Mouse (Mus musculus) kidney, embryonic 16.5 days (tissue): ENCODE results near the gene Gm12258. TPM values are rescaled to one million over a fixed set of nuclear protein-coding genes. Genes with fewer than 3 reads are reported as not detected.
"Not testable (repeated sequence)": the region's sequence is repeated elsewhere in the genome, so short reads cannot be mapped to it uniquely, and the experiment has no call there.

ENCODE experiments used
- ATAC-seq: fragments of 200-750 bp; cut with Nextera tagmentation; 2 replicates; pipeline ENCODE4 v1.8.0; 2017; ENCODE audit warnings: moderate TSS enrichment; ENCODE audit not compliant: low FRiP score, low TSS enrichment
- H3K27ac ChIP-seq: fragments of 300-500 bp; sonication (generic); 2 replicates; pipeline ENCODE4 v1.5.1; 2014; ENCODE audit warnings: low read length
- H3K27me3 ChIP-seq: fragments of 300-500 bp; sonication (generic); 2 replicates; pipeline ENCODE4 v1.6.1; 2014; ENCODE audit warnings: low read length, control low read depth, mixed read lengths; ENCODE audit not compliant: insufficient read depth
- H3K36me3 ChIP-seq: fragments of 300-500 bp; sonication (generic); 2 replicates; pipeline ENCODE4 v1.6.1; 2014; ENCODE audit warnings: low read length, control low read depth, mixed read lengths; ENCODE audit not compliant: insufficient read depth
- H3K4me1 ChIP-seq: fragments of 300-500 bp; sonication (generic); 2 replicates; pipeline ENCODE4 v1.6.1; 2014; ENCODE audit warnings: low read length, control low read depth, mixed read lengths; ENCODE audit not compliant: insufficient read depth
- H3K4me2 ChIP-seq: fragments of 300-500 bp; sonication (generic); replicated peaks from 2 replicates; pipeline ENCODE4 v1.6.1; 2014; ENCODE audit warnings: low read depth, low read length
- H3K4me3 ChIP-seq: fragments of 300-500 bp; sonication (generic); 2 replicates; pipeline ENCODE4 v1.5.1; 2014; ENCODE audit warnings: mild to moderate bottlenecking, low read length
- H3K9ac ChIP-seq: fragments of 300-500 bp; sonication (generic); replicated peaks from 2 replicates; pipeline ENCODE4 v1.6.1; 2014; ENCODE audit warnings: low read length
- H3K9me3 ChIP-seq: fragments of 300-500 bp; sonication (generic); 2 replicates; pipeline ENCODE4 v1.6.1; 2016; ENCODE audit warnings: low read length, control low read depth
- WGBS: fragments of 180-500 bp; shearing (Covaris S2); extraction: QIAGEN DNeasy Blood & Tissue Kit; methylation state at CpG from one replicate; pipeline ENCODE4 v1.1.7; 2014; 5-methylcytosine and 5-hydroxymethylcytosine counted together
- polyA plus RNA-seq: library from polyadenylated mRNA; unstranded; fragments of >200 nt; fragmentation: Nextera tagmentation; extraction: Ambion mirVana; gene quantifications from 2 replicates; pipeline ENCODE4 v1.2.1, GENCODE M21; 2015

Gm12258 gene
- 10.2 and 10.6 TPM in 2 replicates for polyA plus RNA-seq

GRCm38 (mm10) chr11:58846919-58847461, at the start of gene Gm12258:
Gm12258 (plus strand) TSS chr11:58847158.
- Histone ChIP-seq H3K9ac (peak within 1 kb of the TSS; percentile 91), H3K27me3 (no peaks in the 10 kb centered on the region), H3K36me3 (peaks cover 12% of the 10 kb centered on the region), H3K4me2 (peak within 1 kb of the TSS; percentile 83), H3K9me3 (no peaks in the 10 kb centered on the region), H3K27ac (no peak within 1 kb of the TSS; the same call in 1 of the 2 replicates), H3K4me1 (peaks cover 8% of the 10 kb centered on the region), H3K4me3 (peak within 1 kb of the TSS; percentile 86)
- ATAC-seq: peak; percentile 100
- WGBS: under 1% methylated on average over 24 of the region's 24 CpGs

DNA sequence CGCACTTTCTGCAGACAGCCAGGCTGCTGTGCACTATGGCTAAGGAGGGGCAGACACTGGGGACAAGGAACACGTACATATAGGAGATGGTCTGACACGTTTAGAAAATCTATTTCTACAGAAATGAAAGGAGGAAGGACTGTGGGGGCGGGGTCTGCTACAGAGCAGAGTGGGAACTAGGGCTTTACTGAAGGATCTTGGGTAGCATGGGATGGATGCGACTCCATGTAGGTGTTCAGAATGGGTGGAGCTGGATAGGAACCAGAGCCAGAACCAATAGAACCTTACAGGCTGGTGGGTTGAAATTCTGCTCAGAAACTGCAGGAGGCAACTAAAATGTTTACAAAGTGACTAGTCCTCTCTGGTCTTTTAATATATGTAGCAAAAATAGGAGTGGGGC, 47.2 kb upstream of the Gm12258 start:
- no peak for ATAC-seq
- Histone ChIP-seq H3K27me3 (no peaks in the 10 kb centered on the region), H3K9ac (no peak overlapping the region), H3K4me1 (peaks cover 8% of the 10 kb centered on the region; the same call in 1 of the 2 replicates), H3K27ac (no peak overlapping the region), H3K4me2 (no peak overlapping the region), H3K9me3 (no peaks in the 10 kb centered on the region), H3K36me3 (no peaks in the 10 kb centered on the region), H3K4me3 (no peak overlapping the region)
- WGBS: 76% methylated on average over 5 of the region's 5 CpGs

DNA sequence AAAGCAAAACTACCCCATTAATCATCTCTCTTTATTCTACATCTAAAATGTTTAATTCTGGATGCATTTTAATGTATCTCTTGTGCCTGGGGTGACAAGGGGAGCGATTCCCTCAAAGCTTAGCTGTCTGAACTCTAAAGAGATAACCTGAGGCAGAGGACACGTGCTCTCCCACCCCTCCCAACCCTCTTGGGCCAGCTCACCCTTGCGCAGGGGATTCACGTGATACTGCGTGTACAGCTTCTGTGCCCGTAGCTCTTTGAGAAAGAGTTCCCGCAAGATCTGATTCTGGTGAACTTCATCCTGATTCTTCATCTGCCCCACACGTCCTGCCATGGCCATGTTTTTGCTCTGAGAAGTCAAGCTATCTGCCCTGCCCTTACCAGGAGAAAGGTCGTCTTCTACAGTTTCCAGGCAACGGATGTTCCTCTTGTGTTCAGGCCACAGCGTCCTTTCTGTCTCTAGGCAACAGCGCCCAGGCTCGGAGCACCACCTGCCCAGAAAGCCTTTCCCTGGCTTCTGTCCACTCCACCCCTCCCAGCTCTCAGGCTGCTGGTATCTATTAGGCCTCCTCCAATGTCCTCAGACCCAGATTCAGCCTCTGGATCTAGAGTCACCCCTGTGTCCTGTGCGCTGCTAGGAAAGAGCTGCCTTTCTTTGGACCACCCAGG, 45.3 kb upstream of the Gm12258 start, which contains the start of gene Fam183b:
Gene Fam183b, minus strand, starts transcription at position 403 of the 671 bp plus-strand sequence.
- no peaks in the 10 kb centered on the region for H3K36me3 ChIP-seq
- no peak within 1 kb of the TSS for H3K27ac ChIP-seq
- no peak within 1 kb of the TSS for H3K9ac ChIP-seq
- no peaks in the 10 kb centered on the region for H3K27me3 ChIP-seq
- H3K9me3 ChIP-seq: no peaks in the 10 kb centered on the region
- H3K4me1 ChIP-seq: peaks cover 8% of the 10 kb centered on the region; the same call in 1 of the 2 replicates
- H3K4me2 ChIP-seq: no peak within 1 kb of the TSS
- peak; percentile 49; the same call in 1 of the 2 replicates for ATAC-seq
- no peak within 1 kb of the TSS for H3K4me3 ChIP-seq
- WGBS: 37% methylated on average over 14 of the region's 14 CpGs

DNA sequence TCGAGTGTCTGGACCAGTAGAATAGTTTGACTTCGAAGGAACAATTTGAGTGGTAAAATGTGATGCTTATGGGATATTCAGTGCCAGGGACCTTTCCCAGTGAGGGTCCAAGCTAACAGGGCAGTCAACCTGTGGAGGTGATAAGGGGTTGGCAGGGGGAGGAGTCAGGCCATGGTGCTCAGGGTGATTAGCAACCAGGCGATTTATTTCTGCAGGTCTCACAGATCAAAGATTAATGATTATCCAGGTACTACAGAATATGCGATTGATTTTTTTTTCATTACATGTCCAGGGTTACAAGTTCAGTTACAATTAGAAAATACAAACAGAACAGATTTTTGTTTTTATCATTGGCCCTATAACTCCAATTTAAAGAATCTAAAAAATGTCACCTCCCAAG, 43.1 kb upstream of the Gm12258 start:
- ATAC-seq: no peak
- Histone ChIP-seq H3K4me3 (no peak overlapping the region), H3K27me3 (no peaks in the 10 kb centered on the region), H3K4me2 (no peak overlapping the region), H3K27ac (no peak overlapping the region), H3K4me1 (peaks cover 8% of the 10 kb centered on the region; the same call in 1 of the 2 replicates), H3K9me3 (no peaks in the 10 kb centered on the region), H3K36me3 (no peaks in the 10 kb centered on the region), H3K9ac (no peak overlapping the region)
- 55% methylated on average over 4 of the region's 4 CpGs for WGBS

DNA sequence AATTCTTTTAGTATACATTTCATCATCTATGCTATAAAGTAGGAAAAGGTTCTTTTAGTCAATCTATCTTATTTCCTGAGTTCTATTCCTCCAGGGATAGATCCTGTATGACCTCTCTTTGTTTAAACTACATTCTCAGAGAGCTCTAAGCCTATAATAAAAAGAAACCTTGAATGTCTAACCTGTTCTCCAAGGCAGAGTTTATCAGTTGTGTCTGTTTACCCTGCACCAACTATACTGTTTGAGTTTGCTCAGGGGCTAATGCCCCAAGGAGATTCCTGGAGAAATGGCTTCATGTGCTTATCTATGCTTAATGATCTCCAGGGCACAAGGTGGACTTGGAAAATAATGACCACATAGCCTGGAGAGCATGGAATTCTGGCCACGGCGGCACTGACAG, 42.6 kb upstream of the Gm12258 start:
- H3K9me3 ChIP-seq: no peaks in the 10 kb centered on the region
- H3K27me3 ChIP-seq: no peaks in the 10 kb centered on the region
- H3K36me3 ChIP-seq: no peaks in the 10 kb centered on the region
- H3K9ac ChIP-seq: no peak overlapping the region
- 62% methylated on average over 2 of the region's 2 CpGs for WGBS
- H3K4me1 ChIP-seq: peaks cover 8% of the 10 kb centered on the region; the same call in 1 of the 2 replicates
- H3K4me2 ChIP-seq: no peak overlapping the region
- H3K27ac ChIP-seq: no peak overlapping the region
- H3K4me3 ChIP-seq: no peak overlapping the region
- ATAC-seq: no peak

GRCm38 (mm10) chr11:58812001-58812400, 35.0 kb upstream of the Gm12258 start:
- ATAC-seq: no peak
- Histone ChIP-seq H3K27me3 (no peaks in the 10 kb centered on the region), H3K9me3 (no peaks in the 10 kb centered on the region), H3K4me2 (no peak overlapping the region), H3K4me3 (no peak overlapping the region), H3K27ac (no peak overlapping the region), H3K9ac (no peak overlapping the region), H3K36me3 (no peaks in the 10 kb centered on the region), H3K4me1 (no peaks in the 10 kb centered on the region)
- WGBS: 0% methylated on average over 1 of the region's 1 CpGs

GRCm38 (mm10) chr11:58814700-58815099, 32.3 kb upstream of the Gm12258 start, which contains the start of gene Olfr313:
Olfr313 (plus strand) TSS chr11:58815000.
- not testable (repeated sequence) for H3K9me3 ChIP-seq, H3K9ac ChIP-seq, H3K4me1 ChIP-seq, H3K4me2 ChIP-seq, ATAC-seq, H3K27me3 ChIP-seq, H3K27ac ChIP-seq, H3K36me3 ChIP-seq, H3K4me3 ChIP-seq
- 64% methylated on average over 1 of the region's 1 CpGs for WGBS

GRCm38 (mm10) chr11:58815676-58816075, 31.3 kb upstream of the Gm12258 start:
- WGBS: 79% methylated on average over 1 of the region's 1 CpGs
- no peaks in the 10 kb centered on the region for H3K36me3 ChIP-seq
- no peak for ATAC-seq
- no peaks in the 10 kb centered on the region for H3K9me3 ChIP-seq
- no peak overlapping the region for H3K4me3 ChIP-seq
- no peaks in the 10 kb centered on the region for H3K27me3 ChIP-seq
- H3K9ac ChIP-seq: no peak overlapping the region
- H3K4me1 ChIP-seq: no peaks in the 10 kb centered on the region
- no peak overlapping the region for H3K4me2 ChIP-seq
- H3K27ac ChIP-seq: no peak overlapping the region

- not testable (repeated sequence) for H3K27me3 ChIP-seq, H3K4me2 ChIP-seq, H3K27ac ChIP-seq, H3K4me1 ChIP-seq, H3K4me3 ChIP-seq, H3K36me3 ChIP-seq, H3K9ac ChIP-seq, ATAC-seq, H3K9me3 ChIP-seq
Measured at GRCm38 (mm10) chr11:58828937-58829336, 18.0 kb upstream of the Gm12258 start, which contains the start of gene Olfr312. Olfr312 (plus strand) TSS chr11:58829237.

DNA sequence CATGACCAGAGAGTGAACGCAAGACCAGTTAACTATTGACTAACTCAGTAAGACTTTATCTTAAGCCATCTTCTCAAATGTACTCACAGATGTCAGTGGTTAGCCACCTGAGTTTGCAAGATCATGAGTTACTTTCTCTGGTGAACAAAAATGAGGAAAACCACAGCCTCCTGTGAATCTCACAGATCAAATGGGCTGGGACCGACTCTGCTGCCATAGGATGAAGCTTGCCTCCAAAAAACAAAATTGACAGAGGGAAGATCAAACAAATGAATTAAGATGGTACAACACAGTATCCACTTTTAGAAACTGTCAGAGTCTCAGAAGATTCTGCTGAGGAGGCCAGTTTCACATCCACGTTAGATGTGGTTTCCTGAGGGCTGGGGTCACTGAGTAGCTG, 17.2 kb upstream of the Gm12258 start:
- Histone ChIP-seq H3K36me3 (no peaks in the 10 kb centered on the region), H3K27ac (no peak overlapping the region), H3K4me3 (no peak overlapping the region), H3K4me2 (no peak overlapping the region), H3K9me3 (no peaks in the 10 kb centered on the region), H3K4me1 (no peaks in the 10 kb centered on the region), H3K9ac (no peak overlapping the region), H3K27me3 (no peaks in the 10 kb centered on the region)
- ATAC-seq: no peak
- WGBS: 81% methylated on average over 3 of the region's 3 CpGs
